Mouse (Mus musculus) kidney, adult 2 months (tissue): ENCODE results near the gene Slc25a23.

Experiments used
- CTCF ChIP-seq: fragments of 200-500 bp; conservative IDR thresholded peaks from 2 replicates; pipeline ENCODE4 v1.5.1; 2011; ENCODE audit warnings: low read depth, mild to moderate bottlenecking, control low read depth, low read length, moderate library complexity, mixed read lengths; ENCODE audit not compliant: insufficient read depth, insufficient read length
- POLR2A ChIP-seq: fragments of 200-500 bp; IDR thresholded peaks from one replicate; pipeline ENCODE4 v1.6.1; 2011; ENCODE audit warnings: low read depth, low read length, control low read depth

DNA sequence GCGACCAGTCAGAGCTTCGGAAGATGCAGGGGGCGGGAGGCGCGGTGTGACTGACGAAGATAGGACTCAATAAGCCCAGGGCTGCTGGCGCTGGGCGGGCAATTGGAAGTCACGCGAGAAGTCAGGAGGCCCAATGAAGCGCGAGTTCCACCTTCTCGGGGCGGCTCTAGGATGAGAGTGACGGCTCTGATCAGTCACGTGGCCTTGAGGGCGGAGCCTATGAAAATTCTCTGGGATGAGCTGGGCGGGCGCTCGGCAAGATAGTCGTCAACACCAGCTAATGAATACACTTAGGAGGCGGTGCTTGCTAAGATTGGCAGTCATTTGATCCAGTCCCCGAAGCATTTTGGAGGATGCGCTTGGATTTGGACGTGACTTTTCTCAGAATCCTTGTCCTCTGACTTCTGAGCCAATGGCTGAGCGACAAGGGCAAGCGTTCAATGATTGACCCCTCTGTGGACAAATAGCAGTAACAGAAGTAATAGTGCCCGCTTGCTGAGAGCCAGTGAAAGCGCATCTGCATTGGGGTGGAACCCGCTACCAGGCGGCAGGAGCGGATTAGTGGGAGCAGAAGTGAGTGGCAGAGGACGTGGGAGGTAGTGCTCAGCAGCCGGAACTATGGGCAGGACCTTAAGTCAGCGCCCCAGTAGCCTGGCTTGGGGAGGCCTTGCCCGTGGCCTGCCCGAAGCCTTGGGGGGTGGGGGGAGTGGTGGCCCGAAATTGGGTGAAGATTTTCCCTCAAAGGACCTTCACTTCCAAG, 27.8 kb downstream of the Slc25a23 start:
- TF ChIP-seq POLR2A (peak; percentile 96), CTCF (no peak)
